Mouse (Mus musculus) lung, postnatal 0 days (tissue): ENCODE measurements at regions not wholly inside any gene's neighbourhood (a gene's known extent, or its start where the extent isn't known, plus 50 kb on each side); places are given as distances from the start of the nearest gene placed in this dataset.

Experiments used
- CTCF ChIP-seq: IDR thresholded peaks from 2 replicates; pipeline ENCODE4 v1.5.1; 2016; ENCODE audit warnings: antibody characterized with exemption, mild to moderate bottlenecking
- EP300 ChIP-seq: IDR thresholded peaks from 2 replicates; pipeline ENCODE4 v1.6.1; 2016; ENCODE audit warnings: antibody characterized with exemption, mild to moderate bottlenecking, control low read depth

DNA sequence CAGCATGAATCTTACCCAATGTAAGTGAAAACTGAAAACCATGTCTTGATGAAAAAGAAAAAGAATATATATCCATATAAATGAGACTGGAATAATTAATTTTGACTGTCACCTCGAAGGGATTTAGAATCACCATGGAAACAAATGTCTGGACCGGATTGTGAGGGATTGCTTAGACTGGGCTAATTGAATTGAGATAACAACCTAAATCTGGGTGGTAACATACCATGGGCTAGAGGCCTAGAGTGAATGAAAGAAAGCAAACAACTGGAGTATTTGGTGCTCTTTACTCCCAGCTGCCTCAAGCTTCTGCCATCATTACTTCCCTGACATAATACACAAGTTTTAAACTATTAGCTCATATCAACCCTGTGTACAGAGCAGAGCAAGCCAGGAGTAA is 95.3 kb upstream of the Chmp2b start:
- TF ChIP-seq CTCF (no peak), EP300 (no peak)
